Mouse (Mus musculus) MEL (cell line): ENCODE results near the gene Zfp384. TPM values are rescaled to one million over a fixed set of nuclear protein-coding genes. Genes with fewer than 3 reads are reported as not detected.

ENCODE experiments used
- DNase-seq: peaks from one replicate; pipeline ENCODE4 v3.0.0; 2011; ENCODE audit warnings: low read depth, low spot score
- H3K27ac ChIP-seq: 2 replicates; pipeline ENCODE4 v1.5.1; 2012; ENCODE audit warnings: low read depth, mild to moderate bottlenecking, control low read depth, low read length, moderate library complexity; ENCODE audit not compliant: control insufficient read depth
- H3K27me3 ChIP-seq, 2 experiments: fragments of 150-350 bp in 1 of 2; sonication (generic) in 1 of 2; 2 replicates each; pipeline ENCODE4 v1.6.1; 2012; ENCODE audit warnings: low read length in 2 of 2, mild to moderate bottlenecking in 2 of 2, improper control_type of control experiment in 1 of 2, moderate library complexity in 1 of 2; ENCODE audit not compliant: insufficient read depth in 2 of 2, control insufficient read depth in 1 of 2
- H3K36me3 ChIP-seq, 2 experiments: 2 replicates each; pipeline ENCODE4 v1.6.1; 2012 to 2014; ENCODE audit warnings: low read length in 2 of 2, improper control_type of control experiment in 1 of 2, inconsistent platforms in 1 of 2, mild to moderate bottlenecking in 1 of 2; ENCODE audit not compliant: insufficient read depth in 2 of 2, control insufficient read depth in 1 of 2
- H3K4me1 ChIP-seq, 2 experiments: fragments of 150-350 bp in 1 of 2; sonication (generic) in 1 of 2; 2 replicates each; pipeline ENCODE4 v1.6.1; 2012; ENCODE audit warnings: low read length in 2 of 2, improper control_type of control experiment in 1 of 2, mild to moderate bottlenecking in 1 of 2; ENCODE audit not compliant: insufficient read depth in 2 of 2, control insufficient read depth in 1 of 2
- H3K4me3 ChIP-seq, 2 experiments: fragments of 150-350 bp in 1 of 2; sonication (generic) in 1 of 2; 2 replicates each; pipeline ENCODE4 v1.5.1; 2012; ENCODE audit warnings: low read depth in 2 of 2, low read length in 2 of 2, mild to moderate bottlenecking in 2 of 2, moderate library complexity in 2 of 2, control low read depth in 1 of 2, improper control_type of control experiment in 1 of 2; ENCODE audit not compliant: control insufficient read depth in 1 of 2, insufficient read depth in 1 of 2
- H3K79me2 ChIP-seq: 2 replicates; pipeline ENCODE4 v1.6.1; 2012; ENCODE audit warnings: mild to moderate bottlenecking, low read length, moderate library complexity; ENCODE audit not compliant: control insufficient read depth, poor library complexity, insufficient read depth
- H3K9ac ChIP-seq: 2 replicates; pipeline ENCODE4 v1.6.1; 2012; ENCODE audit warnings: low read depth, mild to moderate bottlenecking, control low read depth, low read length, moderate library complexity; ENCODE audit not compliant: control insufficient read depth, poor library complexity, severe bottlenecking
- H3K9me3 ChIP-seq: fragments of 150-350 bp; sonication (generic); replicated peaks from 2 replicates; pipeline ENCODE4 v1.6.1; 2012; ENCODE audit warnings: mild to moderate bottlenecking, low read length, improper control_type of control experiment, moderate library complexity; ENCODE audit not compliant: insufficient read depth
- BHLHE40 ChIP-seq: IDR thresholded peaks from 2 replicates; pipeline ENCODE4 v1.6.1; 2012; ENCODE audit warnings: low read depth, mild to moderate bottlenecking, inconsistent platforms, low read length, improper control_type of control experiment, borderline replicate concordance
- CHD2 ChIP-seq: IDR thresholded peaks from 2 replicates; pipeline ENCODE4 v1.6.1; 2011; ENCODE audit warnings: low read length, improper control_type of control experiment
- CTCF ChIP-seq, 3 experiments: IDR thresholded peaks in 2 of 3; conservative IDR thresholded peaks in 1 of 3; 2 replicates each; pipeline ENCODE4 v1.5.1; 2011 to 2012; ENCODE audit warnings: low read length in 3 of 3, low read depth in 2 of 3, mild to moderate bottlenecking in 2 of 3, improper control_type of control experiment in 1 of 3, inconsistent platforms in 1 of 3, mixed read lengths in 1 of 3, moderate library complexity in 1 of 3; ENCODE audit not compliant: control insufficient read depth in 1 of 3, insufficient read depth in 1 of 3, poor library complexity in 1 of 3, severe bottlenecking in 1 of 3
- E2F4 ChIP-seq: IDR thresholded peaks from 2 replicates; pipeline ENCODE4 v1.6.1; 2011; ENCODE audit warnings: low read depth, low read length, improper control_type of control experiment, borderline replicate concordance
- EP300 ChIP-seq, 2 experiments: IDR thresholded peaks; 2 replicates each; pipeline ENCODE4 v1.6.1; 2011; ENCODE audit warnings: improper control_type of control experiment in 2 of 2, low read length in 2 of 2, low read depth in 1 of 2, mild to moderate bottlenecking in 1 of 2
- ETS1 ChIP-seq: IDR thresholded peaks from 2 replicates; pipeline ENCODE4 v1.6.1; 2012; ENCODE audit warnings: low read depth, mild to moderate bottlenecking, inconsistent platforms, low read length, improper control_type of control experiment, moderate library complexity
- GABPA ChIP-seq: IDR thresholded peaks from 2 replicates; pipeline ENCODE4 v1.6.1; 2012; ENCODE audit warnings: low read depth, mild to moderate bottlenecking, inconsistent platforms, low read length, improper control_type of control experiment, moderate library complexity
- GATA1 ChIP-seq: IDR thresholded peaks from 2 replicates; pipeline ENCODE4 v1.6.1; 2011; ENCODE audit warnings: low read depth, low read length, improper control_type of control experiment
- HCFC1 ChIP-seq: IDR thresholded peaks from 2 replicates; pipeline ENCODE4 v1.6.1; 2012; ENCODE audit warnings: low read depth, mild to moderate bottlenecking, inconsistent platforms, low read length, improper control_type of control experiment, moderate library complexity
- JUND ChIP-seq: IDR thresholded peaks from 2 replicates; pipeline ENCODE4 v1.6.1; 2011; ENCODE audit warnings: low read depth, mild to moderate bottlenecking, improper control_type of control experiment, low read length
- KAT2A ChIP-seq: conservative IDR thresholded peaks from 2 replicates; pipeline ENCODE4 v1.6.1; 2012; ENCODE audit warnings: low read depth, low read length, improper control_type of control experiment, inconsistent platforms
- MAFK ChIP-seq: IDR thresholded peaks from 2 replicates; pipeline ENCODE4 v1.6.1; 2011; ENCODE audit warnings: low read depth, mild to moderate bottlenecking, low read length, improper control_type of control experiment, borderline replicate concordance
- MAX ChIP-seq: IDR thresholded peaks from 2 replicates; pipeline ENCODE4 v1.6.1; 2011; ENCODE audit warnings: low read length, improper control_type of control experiment
- MAZ ChIP-seq: IDR thresholded peaks from 2 replicates; pipeline ENCODE4 v1.6.1; 2012; ENCODE audit warnings: low read depth, mild to moderate bottlenecking, inconsistent platforms, low read length, improper control_type of control experiment
- MEF2A ChIP-seq: IDR thresholded peaks from 2 replicates; pipeline ENCODE4 v1.6.1; 2014; ENCODE audit warnings: low read depth, mild to moderate bottlenecking, inconsistent platforms, low read length, improper control_type of control experiment; ENCODE audit not compliant: poor library complexity, insufficient replicate concordance, severe bottlenecking; ENCODE audit errors: extremely low read depth
- MYB ChIP-seq: IDR thresholded peaks from 2 replicates; pipeline ENCODE4 v1.6.1; 2011; ENCODE audit warnings: mild to moderate bottlenecking, low read depth, low read length, improper control_type of control experiment
- MYC ChIP-seq: IDR thresholded peaks from 2 replicates; pipeline ENCODE4 v1.6.1; 2011; ENCODE audit warnings: low read depth, mild to moderate bottlenecking, low read length, improper control_type of control experiment, moderate library complexity
- POLR2AphosphoS2 ChIP-seq: IDR thresholded peaks from 2 replicates; pipeline ENCODE4 v1.6.1; 2011; ENCODE audit warnings: low read length, improper control_type of control experiment
- RAD21 ChIP-seq: IDR thresholded peaks from 2 replicates; pipeline ENCODE4 v1.6.1; 2011; ENCODE audit warnings: mild to moderate bottlenecking, low read depth, low read length, improper control_type of control experiment
- SIN3A ChIP-seq: IDR thresholded peaks from 2 replicates; pipeline ENCODE4 v1.6.1; 2012; ENCODE audit warnings: low read length, improper control_type of control experiment, inconsistent platforms
- SMC3 ChIP-seq: IDR thresholded peaks from 2 replicates; pipeline ENCODE4 v1.6.1; 2011; ENCODE audit warnings: low read depth, low read length, improper control_type of control experiment
- TAL1 ChIP-seq: IDR thresholded peaks from 2 replicates; pipeline ENCODE4 v1.6.1; 2012; ENCODE audit warnings: mild to moderate bottlenecking, inconsistent platforms, low read length, moderate library complexity, mixed read lengths
- TBP ChIP-seq: IDR thresholded peaks from 2 replicates; pipeline ENCODE4 v1.8.0; 2011; ENCODE audit warnings: low read depth, low read length, improper control_type of control experiment
- UBTF ChIP-seq: IDR thresholded peaks from 2 replicates; pipeline ENCODE4 v1.6.1; 2012; ENCODE audit warnings: low read depth, mild to moderate bottlenecking, inconsistent platforms, low read length, improper control_type of control experiment, moderate library complexity, borderline replicate concordance; ENCODE audit not compliant: insufficient read depth
- USF1 ChIP-seq: IDR thresholded peaks from 2 replicates; pipeline ENCODE4 v1.6.1; 2014; ENCODE audit warnings: low read depth, mild to moderate bottlenecking, inconsistent platforms, low read length, improper control_type of control experiment, moderate library complexity
- USF2 ChIP-seq, 2 experiments: IDR thresholded peaks; 2 replicates each; pipeline ENCODE4 v1.6.1; 2011 to 2012; ENCODE audit warnings: improper control_type of control experiment in 2 of 2, low read length in 2 of 2, borderline replicate concordance in 1 of 2, inconsistent platforms in 1 of 2, low read depth in 1 of 2, mild to moderate bottlenecking in 1 of 2; ENCODE audit not compliant: insufficient read depth in 1 of 2
- ZC3H11A ChIP-seq: IDR thresholded peaks from 2 replicates; pipeline ENCODE4 v1.6.1; 2012; ENCODE audit warnings: low read depth, mild to moderate bottlenecking, inconsistent platforms, low read length, improper control_type of control experiment
- ZKSCAN1 ChIP-seq: IDR thresholded peaks from 2 replicates; pipeline ENCODE4 v1.6.1; 2012; ENCODE audit warnings: low read depth, mild to moderate bottlenecking, inconsistent platforms, low read length, improper control_type of control experiment, moderate library complexity
- ZNF384 ChIP-seq: IDR thresholded peaks from 2 replicates; pipeline ENCODE4 v1.6.1; 2012; ENCODE audit warnings: low read depth, mild to moderate bottlenecking, inconsistent platforms, low read length, improper control_type of control experiment
- polyA plus RNA-seq, 2 experiments: library from polyadenylated mRNA; stranded (reverse) in 1 of 2; unstranded in 1 of 2; fragments of >175 nt in 1 of 2; fragments of >200 nt in 1 of 2; gene quantifications; 2 replicates each; pipeline versions ENCODE4 v1.2.1 to v1.2.4; 2012; ENCODE audit warnings: low replicate concordance in 2 of 2, low read depth in 1 of 2; ENCODE audit not compliant: insufficient read length in 2 of 2, insufficient read depth in 1 of 2, missing spikeins in 1 of 2
- total RNA-seq: library from RNA; depleted of rRNA; stranded (reverse); fragments of 300-350 nt; gene quantifications from 2 replicates; pipeline ENCODE4 v1.2.3, GENCODE M21; 2012

Zfp384 gene
- total and polyA plus RNA-seq, 3 experiments, result 19.5 to 57.4 TPM; not detected in 1

- no peak for TF ChIP-seq USF1
- no peak for TF ChIP-seq TAL1
- TF ChIP-seq MAX, result no peak
- TF ChIP-seq GATA1, result no peak
- no peak for TF ChIP-seq ZKSCAN1
- no peak for TF ChIP-seq MYB
- TF ChIP-seq MEF2A, result no peak
- TF ChIP-seq KAT2A, result no peak
- no peak for TF ChIP-seq POLR2AphosphoS2
- TF ChIP-seq EP300 (IDR thresholded peaks at IDR 0.05; ENCODE audit: low read depth in 1 of 2, low read length in 2 of 2), result no peak
- TF ChIP-seq BHLHE40, result no peak
- TF ChIP-seq GABPA, result no peak
- no peak for TF ChIP-seq RAD21
- TF ChIP-seq USF2 (IDR thresholded peaks at IDR 0.05; ENCODE audit: borderline replicate concordance in 1 of 2, insufficient read depth in 1 of 2, low read depth in 1 of 2, low read length in 2 of 2), result no peak
- no peak for TF ChIP-seq UBTF
- Histone ChIP-seq H3K9ac (no peak overlapping the region), H3K27me3 (no peaks in the 10 kb centered on the region), H3K4me3 (no peak overlapping the region), H3K36me3 (peaks cover 0 to 2% of the 10 kb centered on the region in 2 experiments; a peak in 1 of 4 replicates), H3K9me3 (no peaks in the 10 kb centered on the region), H3K4me1 (no peaks in the 10 kb centered on the region), H3K79me2 (no peaks in the 10 kb centered on the region), H3K27ac (no peak overlapping the region)
- no peak for DNase-seq
Observed at GRCm38 (mm10) chr6:125082801-125083386, 73.9 kb downstream of the Zfp384 start.

DNA sequence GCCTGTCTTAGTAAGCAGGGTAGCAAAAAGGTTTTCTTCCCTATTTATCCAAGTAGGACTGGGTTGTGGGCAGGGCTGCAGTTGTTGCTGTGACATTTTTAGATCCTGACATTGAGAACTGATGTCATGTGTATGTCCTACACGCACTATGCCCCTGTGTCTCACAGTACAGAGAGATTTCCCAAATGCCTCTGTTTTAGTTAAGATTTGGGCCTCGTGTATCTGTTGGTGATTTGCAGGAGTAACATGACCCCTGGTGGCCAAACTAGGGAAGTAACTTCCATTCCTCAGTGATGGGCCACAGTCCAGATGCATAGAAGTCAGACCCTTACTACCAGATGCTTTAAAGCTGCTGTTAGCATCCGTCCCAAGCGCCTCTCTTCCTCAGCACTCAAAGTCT is 75.5 kb downstream of the Zfp384 start:
- no peak overlapping the region for H3K4me3 ChIP-seq
- peak; percentile 83 for DNase-seq
- H3K9me3 ChIP-seq, result no peaks in the 10 kb centered on the region
- no peaks in the 10 kb centered on the region; the same call in 1 of the 2 replicates for H3K79me2 ChIP-seq
- H3K27me3 ChIP-seq, result no peaks in the 10 kb centered on the region
- H3K36me3 ChIP-seq, result peaks cover 0 to 2% of the 10 kb centered on the region in 2 experiments; a peak in 2 of 4 replicates
- H3K9ac ChIP-seq, result no peak overlapping the region
- peaks cover under 1 to 1% of the 10 kb centered on the region in 2 experiments; a peak in 2 of 4 replicates for H3K4me1 ChIP-seq
- H3K27ac ChIP-seq, result no peak overlapping the region
- peak; percentile 92 for TF ChIP-seq SMC3
- no peak for TF ChIP-seq POLR2AphosphoS2
- TF ChIP-seq MAZ, result no peak
- TF ChIP-seq CHD2, result no peak
- TF ChIP-seq MYC, result peak; percentile 96
- TF ChIP-seq MEF2A, result no peak
- TF ChIP-seq RAD21, result peak; percentile 97
- no peak for TF ChIP-seq ZKSCAN1
- TF ChIP-seq CTCF (IDR thresholded peaks at IDR 0.05 in 2 of 3, conservative IDR thresholded peaks at IDR 0.05 in 1 of 3; ENCODE audit: control insufficient read depth in 1 of 3, insufficient read depth in 1 of 3, low read depth in 2 of 3, low read length in 3 of 3, poor library complexity in 1 of 3, severe bottlenecking in 1 of 3), result peak; percentile 64 to 97 (median 89)
- TF ChIP-seq SIN3A, result peak; percentile 72
- TF ChIP-seq MAFK, result no peak
- peak; percentile 91 for TF ChIP-seq ZC3H11A
- TF ChIP-seq ZNF384, result 0 out of 2 replicates have a peak, but pooled peaks have one; percentile 20
- no peak for TF ChIP-seq USF1
- TF ChIP-seq GABPA, result no peak
- no peak for TF ChIP-seq E2F4
- TF ChIP-seq TAL1, result no peak
- TF ChIP-seq ETS1, result no peak
- 0 out of 2 replicates have a peak, but pooled peaks have one; percentile 15 for TF ChIP-seq JUND
- TF ChIP-seq MAX, result peak; percentile 64
- no peak for TF ChIP-seq TBP
- TF ChIP-seq MYB, result no peak
- no peak for TF ChIP-seq EP300 (IDR thresholded peaks at IDR 0.05; ENCODE audit: low read depth in 1 of 2, low read length in 2 of 2)
- no peak for TF ChIP-seq HCFC1
